Mouse (Mus musculus): Measurements from ENCODE around the gene Card14. TPM values are rescaled to one million over a fixed set of nuclear protein-coding genes. Genes with fewer than 3 reads are reported as not detected.
"Not testable (repeated sequence)": the region's sequence is repeated elsewhere in the genome, so short reads cannot be mapped to it uniquely, and the experiment has no call there.

Card14 gene
- polyA plus RNA-seq, 1 experiment from 2014 or later, result 1.2 TPM

- Histone ChIP-seq H3K4me2 (ENCODE audit: low read length) (no peak overlapping the region), H3K9me3 (replicated peaks; ENCODE audit: low read length) (no peaks in the 10 kb centered on the region), H3K27me3 (ENCODE audit: insufficient read depth, low read length) (no peaks in the 10 kb centered on the region), H3K36me3 (ENCODE audit: insufficient read depth, low read length) (0 out of 2 replicates have a peak, but pooled peaks cover 7% of the 10 kb centered on the region), H3K4me1 (replicated peaks; ENCODE audit: insufficient read depth, low read length) (no peaks in the 10 kb centered on the region), H3K9ac (ENCODE audit: low read depth, low read length) (no peak overlapping the region), H3K27ac (no peak overlapping the region), H3K4me3 (replicated peaks; ENCODE audit: low read depth, low read length) (no peak overlapping the region)
- TF ChIP-seq CTCF (IDR thresholded peaks at IDR 0.05; ENCODE audit: low read depth), result no peak
- no peak for DNase-seq (ENCODE audit: low spot score)
- 83% methylated on average over 6 of the region's 6 CpGs for WGBS
- no peak for ATAC-seq (replicated peaks; ENCODE audit: low FRiP score, low read depth)
Observed at GRCm38 (mm10) chr11:119382338-119382850, 74.8 kb downstream of the Card14 start.

GRCm38 (mm10) chr11:119384904-119385303, 77.3 kb downstream of the Card14 start:
- 0 out of 2 replicates have a peak, but pooled peaks cover 4% of the 10 kb centered on the region for H3K36me3 ChIP-seq (ENCODE audit: insufficient read depth, low read length)
- no peak overlapping the region for H3K4me3 ChIP-seq (replicated peaks; ENCODE audit: low read depth, low read length)
- WGBS, result 75% methylated on average over 4 of the region's 4 CpGs
- no peak for DNase-seq (ENCODE audit: low spot score)
- H3K4me2 ChIP-seq (ENCODE audit: low read length), result no peak overlapping the region
- no peak for TF ChIP-seq CTCF (IDR thresholded peaks at IDR 0.05; ENCODE audit: low read depth)
- H3K27me3 ChIP-seq (ENCODE audit: insufficient read depth, low read length), result no peaks in the 10 kb centered on the region
- ATAC-seq (replicated peaks; ENCODE audit: low FRiP score, low read depth), result no peak
- no peak overlapping the region for H3K27ac ChIP-seq
- H3K4me1 ChIP-seq (replicated peaks; ENCODE audit: insufficient read depth, low read length), result no peaks in the 10 kb centered on the region
- no peak overlapping the region for H3K9ac ChIP-seq (ENCODE audit: low read depth, low read length)
- no peaks in the 10 kb centered on the region for H3K9me3 ChIP-seq (replicated peaks; ENCODE audit: low read length)

GRCm38 (mm10) chr11:119386306-119386705, 78.7 kb downstream of the Card14 start:
- Histone ChIP-seq H3K27me3 (ENCODE audit: insufficient read depth, low read length) (no peaks in the 10 kb centered on the region), H3K9ac (ENCODE audit: low read depth, low read length) (no peak overlapping the region), H3K9me3 (replicated peaks; ENCODE audit: low read length) (no peaks in the 10 kb centered on the region), H3K27ac (no peak overlapping the region), H3K4me2 (ENCODE audit: low read length) (no peak overlapping the region), H3K4me3 (replicated peaks; ENCODE audit: low read depth, low read length) (no peak overlapping the region), H3K36me3 (ENCODE audit: insufficient read depth, low read length) (no peaks in the 10 kb centered on the region), H3K4me1 (replicated peaks; ENCODE audit: insufficient read depth, low read length) (no peaks in the 10 kb centered on the region)
- TF ChIP-seq CTCF (IDR thresholded peaks at IDR 0.05; ENCODE audit: low read depth), result no peak
- ATAC-seq (replicated peaks; ENCODE audit: low FRiP score, low read depth) (no peak), DNase-seq (ENCODE audit: low spot score) (no peak)
- 94% methylated on average over 5 of the region's 5 CpGs for WGBS

GRCm38 (mm10) chr11:119387273-119387672, 79.7 kb downstream of the Card14 start:
- not testable (repeated sequence) for H3K36me3 ChIP-seq (ENCODE audit: insufficient read depth, low read length); H3K9me3 ChIP-seq (replicated peaks; ENCODE audit: low read length); ATAC-seq (replicated peaks; ENCODE audit: low FRiP score, low read depth); H3K4me2 ChIP-seq (ENCODE audit: low read length); H3K27ac ChIP-seq; H3K4me1 ChIP-seq (replicated peaks; ENCODE audit: insufficient read depth, low read length); H3K4me3 ChIP-seq (replicated peaks; ENCODE audit: low read depth, low read length); H3K27me3 ChIP-seq (ENCODE audit: insufficient read depth, low read length); H3K9ac ChIP-seq (ENCODE audit: low read depth, low read length); DNase-seq (ENCODE audit: low spot score)
- 16% methylated on average over 3 of the region's 3 CpGs for WGBS

GRCm38 (mm10) chr11:119389851-119390270, 82.3 kb downstream of the Card14 start:
- ATAC-seq (replicated peaks; ENCODE audit: low FRiP score, low read depth) (peak; percentile 67), DNase-seq (ENCODE audit: low spot score) (peak; percentile 86)
- H3K4me1 ChIP-seq (replicated peaks; ENCODE audit: insufficient read depth, low read length), result peaks cover 12% of the 10 kb centered on the region
- peak overlapping the region; percentile 96 for H3K4me2 ChIP-seq (ENCODE audit: low read length)
- H3K27me3 ChIP-seq (ENCODE audit: insufficient read depth, low read length), result no peaks in the 10 kb centered on the region
- H3K4me3 ChIP-seq (replicated peaks; ENCODE audit: low read depth, low read length), result peak overlapping the region; percentile 70
- peak; percentile 63 for TF ChIP-seq CTCF (IDR thresholded peaks at IDR 0.05; ENCODE audit: low read depth)
- H3K9me3 ChIP-seq (replicated peaks; ENCODE audit: low read length), result no peaks in the 10 kb centered on the region
- WGBS, result under 1% methylated on average over 35 of the region's 35 CpGs
- peak overlapping the region; percentile 76 for H3K9ac ChIP-seq (ENCODE audit: low read depth, low read length)
- H3K27ac ChIP-seq, result peak overlapping the region; percentile 94
- H3K36me3 ChIP-seq (ENCODE audit: insufficient read depth, low read length), result no peaks in the 10 kb centered on the region

- Histone ChIP-seq H3K27ac (peak overlapping the region; percentile 94), H3K27me3 (ENCODE audit: insufficient read depth, low read length) (no peaks in the 10 kb centered on the region), H3K4me2 (ENCODE audit: low read length) (peak overlapping the region; percentile 96), H3K9ac (ENCODE audit: low read depth, low read length) (peak overlapping the region; percentile 76), H3K36me3 (ENCODE audit: insufficient read depth, low read length) (no peaks in the 10 kb centered on the region), H3K4me1 (replicated peaks; ENCODE audit: insufficient read depth, low read length) (peaks cover 12% of the 10 kb centered on the region), H3K9me3 (replicated peaks; ENCODE audit: low read length) (no peaks in the 10 kb centered on the region), H3K4me3 (replicated peaks; ENCODE audit: low read depth, low read length) (peak overlapping the region; percentile 70)
- no peak for TF ChIP-seq CTCF (IDR thresholded peaks at IDR 0.05; ENCODE audit: low read depth)
- DNase-seq (ENCODE audit: low spot score) (peak; percentile 77), ATAC-seq (replicated peaks; ENCODE audit: low FRiP score, low read depth) (peak; percentile 53)
- WGBS, result 2% methylated on average over 53 of the region's 53 CpGs
Observed at GRCm38 (mm10) chr11:119390271-119391231, 83.0 kb downstream of the Card14 start.

All from kidney, postnatal 0 days (tissue).